Mouse (Mus musculus): ENCODE measurements at regions not wholly inside any gene's neighbourhood (a gene's known extent, or its start where the extent isn't known, plus 50 kb on each side); places are given as distances from the start of the nearest gene placed in this dataset.

DNA sequence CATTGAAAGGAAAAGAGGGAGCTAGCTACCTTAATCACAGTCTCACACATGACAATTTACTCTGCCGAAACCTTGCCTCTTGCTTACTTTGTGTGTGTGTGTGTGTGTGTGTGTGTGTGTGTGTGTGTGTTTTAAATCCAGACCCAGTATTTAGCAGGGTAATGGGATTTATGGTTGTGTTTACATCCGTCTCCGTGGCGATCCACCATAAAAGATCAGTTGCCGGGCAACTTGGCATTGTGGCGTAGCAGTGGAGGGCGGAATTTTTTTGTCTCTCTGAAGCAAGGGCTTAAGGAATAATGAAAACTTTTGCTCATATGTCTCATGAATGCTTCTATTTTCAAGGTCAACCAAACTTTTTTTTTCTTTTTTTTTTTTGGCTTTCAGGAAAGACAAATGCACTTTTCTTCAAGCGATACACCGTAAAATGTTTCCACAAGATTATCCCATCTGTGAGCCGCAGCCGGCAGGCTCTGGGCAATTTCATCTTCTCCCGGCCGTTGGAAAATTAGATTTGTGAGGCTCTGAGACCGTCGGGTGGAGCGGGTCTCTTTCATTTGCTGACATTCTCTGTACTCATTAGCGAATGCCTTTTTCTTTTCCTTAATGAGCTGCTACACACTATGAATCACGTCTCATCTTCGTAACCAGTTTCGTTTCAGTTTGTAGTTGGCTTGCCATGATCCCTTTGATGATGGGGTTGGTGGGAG lies 53.9 kb upstream of the Ptch1 start:
- no peak for DNase-seq (ENCODE audit: low spot score in 2 of 2)

- DNase-seq (ENCODE audit: low spot score in 2 of 2), result no peak
These were observed 54.5 kb upstream of the Ptch1 start for GRCm38 (mm10) chr13:63627894-63628287.

- DNase-seq (ENCODE audit: low spot score in 2 of 2), result no peak
These were observed 58.5 kb upstream of the Ptch1 start for GRCm38 (mm10) chr13:63631771-63632347.

DNA sequence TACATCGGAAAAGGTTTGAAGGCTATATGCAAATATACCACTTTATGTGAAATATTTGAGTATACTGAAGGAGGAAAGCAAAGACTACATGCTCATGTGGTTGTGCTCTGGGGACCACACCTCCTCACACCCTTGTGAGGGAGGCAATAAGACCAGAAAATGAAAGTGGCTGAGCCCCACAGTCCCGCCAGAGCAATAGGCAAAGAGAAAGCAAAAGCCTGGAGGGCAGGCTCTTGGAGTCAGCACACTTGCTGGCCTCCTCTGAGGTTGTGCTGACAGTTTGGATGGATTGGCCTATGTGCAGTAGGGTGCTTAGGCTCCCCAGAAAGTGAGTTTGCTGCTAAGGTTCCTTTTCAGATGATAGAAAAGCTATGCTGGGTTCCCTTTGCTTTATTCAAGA lies 60.9 kb upstream of the Ptch1 start:
- DNase-seq (ENCODE audit: low spot score in 2 of 2), result no peak

DNA sequence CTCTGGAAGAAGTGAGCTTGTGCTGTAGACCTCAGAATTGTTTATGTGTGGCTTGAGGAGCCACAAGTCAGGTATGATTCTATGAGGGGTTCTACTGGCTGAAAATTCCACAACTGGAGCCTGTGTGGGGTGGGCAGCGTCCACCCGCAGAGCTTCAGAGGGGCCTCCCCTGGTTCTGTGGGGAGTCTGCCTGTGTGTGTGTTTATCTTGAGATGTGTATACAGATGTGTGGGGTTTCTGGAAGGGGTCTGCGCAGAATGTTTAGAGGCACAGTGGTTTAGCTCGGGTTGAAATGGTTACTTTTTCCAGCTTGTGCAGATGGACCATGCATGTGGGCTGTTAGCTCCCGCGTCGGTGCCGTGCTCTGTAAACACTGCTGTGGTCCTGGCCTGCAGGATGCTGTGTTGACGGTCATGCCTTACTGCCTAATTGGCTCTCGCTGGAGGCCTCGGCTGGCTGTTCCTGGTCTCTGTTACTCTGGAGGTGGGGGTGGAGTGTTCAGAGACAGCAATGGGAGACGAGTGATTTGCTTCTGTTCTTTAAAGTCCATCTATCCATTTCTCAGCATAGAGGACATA lies 68.3 kb upstream of the Ptch1 start:
- no peak for DNase-seq (ENCODE audit: low spot score in 2 of 2)

DNA sequence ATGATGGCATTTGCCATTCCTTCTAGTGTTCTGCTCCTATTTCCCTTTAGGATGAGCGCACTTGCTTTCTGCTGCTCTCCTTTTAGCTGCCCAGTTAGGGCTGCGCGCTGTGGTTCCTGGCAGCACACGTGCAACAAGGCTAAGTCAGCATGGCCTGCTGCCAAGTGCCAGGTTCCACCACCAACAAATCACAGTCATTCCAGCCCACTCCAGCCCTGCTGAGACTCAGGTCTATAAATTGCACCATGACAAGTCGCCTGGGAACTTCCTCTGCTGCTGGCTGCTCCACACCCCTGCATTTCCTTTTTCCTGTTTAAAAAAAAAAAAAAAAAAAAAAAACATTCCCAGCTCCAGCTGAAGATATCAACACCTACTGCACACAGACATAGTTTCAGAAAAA lies 69.2 kb upstream of the Ptch1 start:
- peak in 1 of 2 experiments; percentile 61 for DNase-seq (ENCODE audit: low spot score in 2 of 2)

DNA sequence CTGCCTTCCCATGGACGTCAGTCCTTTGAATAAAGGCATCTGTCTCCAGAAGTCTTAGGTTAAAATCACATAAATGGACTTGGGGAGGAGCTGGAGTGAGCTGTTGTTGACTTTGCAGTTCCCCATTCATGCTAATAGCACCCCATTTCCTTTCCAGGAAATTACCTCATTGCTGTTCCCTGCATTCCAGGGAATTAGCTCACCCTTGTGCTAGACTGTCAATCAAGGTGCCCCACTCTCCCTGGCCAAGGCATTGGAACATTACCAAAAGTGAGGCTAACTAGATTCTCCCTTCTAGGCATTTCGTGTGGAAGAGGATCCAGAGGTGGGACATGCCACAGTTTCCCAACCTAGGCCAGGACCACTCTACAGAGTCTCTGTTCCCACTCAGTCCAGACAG lies 70.0 kb upstream of the Ptch1 start:
- DNase-seq (ENCODE audit: low spot score in 2 of 2), result no peak

GRCm38 (mm10) chr13:63644308-63644707 lies 70.9 kb upstream of the Ptch1 start:
- DNase-seq (ENCODE audit: low spot score in 2 of 2), result no peak

DNA sequence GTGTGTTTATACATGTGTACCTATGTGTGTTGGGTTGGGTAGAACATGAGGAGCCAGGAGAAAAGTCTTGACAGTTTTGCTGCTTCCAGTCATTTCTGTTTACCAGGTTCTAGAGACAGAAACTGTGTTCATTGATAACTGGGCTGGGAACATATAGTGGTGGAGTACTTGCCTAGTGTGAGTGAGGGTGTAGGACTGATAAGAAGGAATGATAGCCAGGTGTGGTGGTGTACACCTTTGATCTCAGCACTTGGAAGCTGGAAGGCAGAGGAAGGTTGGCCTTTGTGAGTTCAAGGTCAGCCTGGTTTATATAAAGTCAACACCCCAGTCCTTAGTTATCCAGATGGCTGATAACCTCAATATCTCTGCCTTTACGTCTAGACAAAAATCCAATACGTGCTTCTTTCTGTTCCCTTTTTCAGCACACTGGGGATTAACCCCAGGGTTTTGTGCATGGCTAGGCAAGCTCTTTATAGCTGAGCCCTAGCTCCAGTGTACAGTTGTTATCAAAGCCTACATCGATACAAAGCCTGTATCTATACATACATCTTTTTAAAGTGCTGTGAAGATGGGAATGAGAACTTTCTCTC lies 75.8 kb upstream of the Ptch1 start:
- no peak for DNase-seq (ENCODE audit: low spot score in 2 of 2)

- no peak for DNase-seq (ENCODE audit: low spot score in 2 of 2)
These were observed 81.1 kb upstream of the Ptch1 start for GRCm38 (mm10) chr13:63654514-63654913.

DNA sequence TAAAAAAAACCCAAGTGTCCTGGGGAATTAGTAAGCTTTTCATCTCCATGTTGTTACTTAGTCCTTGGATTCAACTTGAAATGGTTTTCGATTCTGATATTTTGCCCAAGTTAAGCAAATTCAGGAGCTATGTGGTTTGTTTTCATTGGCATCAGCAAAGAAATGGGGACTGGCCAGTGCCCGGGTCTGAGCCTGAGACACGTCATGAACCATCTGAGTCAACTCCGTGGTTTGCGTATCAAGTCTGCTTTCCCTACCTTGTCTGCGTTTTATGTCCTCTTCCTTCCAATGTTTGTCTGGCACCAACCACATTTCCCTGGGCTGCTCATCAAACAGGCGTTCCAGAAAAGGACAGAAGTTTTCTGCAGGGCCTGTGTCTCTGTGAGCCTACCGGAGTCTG lies 83.7 kb upstream of the Ptch1 start:
- no peak for DNase-seq (ENCODE audit: low spot score in 2 of 2)

DNA sequence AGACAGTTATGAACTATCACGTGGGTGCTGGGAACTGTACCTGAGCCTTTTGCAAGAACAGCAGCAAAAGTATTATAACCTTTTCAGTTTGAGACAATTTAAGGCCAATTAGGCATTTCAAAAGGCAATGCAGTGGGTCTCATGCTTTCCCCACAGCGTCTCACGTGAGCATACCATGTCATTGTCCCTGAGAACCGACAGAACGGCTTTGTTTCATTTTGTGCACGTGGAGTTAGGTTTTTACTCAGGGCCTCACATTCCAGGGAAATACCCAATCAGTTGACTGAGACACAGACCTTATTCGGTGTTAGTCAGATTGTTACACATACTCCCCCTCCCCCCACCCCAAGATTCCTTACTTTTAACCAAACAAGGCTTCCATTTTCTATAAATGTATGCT lies 86.0 kb upstream of the Ptch1 start:
- no peak for DNase-seq (ENCODE audit: low spot score in 2 of 2)

- DNase-seq (ENCODE audit: low spot score in 2 of 2), result no peak
These were observed 87.0 kb upstream of the Ptch1 start for GRCm38 (mm10) chr13:63660431-63660830.

GRCm38 (mm10) chr13:63668576-63668975 lies 95.2 kb upstream of the Ptch1 start:
- DNase-seq (ENCODE audit: low spot score in 2 of 2), result no peak

DNA sequence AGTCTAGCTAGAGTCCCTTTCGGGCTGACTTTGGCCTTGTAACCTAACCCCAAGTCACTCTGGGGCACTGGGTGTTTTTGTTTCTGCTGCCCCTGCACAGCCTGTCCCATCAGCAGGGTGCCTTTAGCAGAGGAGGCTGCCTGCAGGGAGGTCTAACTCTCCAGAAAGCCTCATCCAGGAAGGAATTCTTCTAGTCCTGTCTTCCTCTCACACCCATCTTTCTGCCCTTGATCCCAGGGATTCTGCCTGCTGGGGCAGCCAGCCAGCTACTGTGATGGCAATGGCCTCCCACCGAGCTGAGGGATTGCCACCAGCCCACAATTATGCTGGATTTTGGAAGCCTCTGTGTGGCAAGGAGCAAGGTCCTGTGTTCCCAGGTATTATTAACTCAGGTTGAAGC lies 95.6 kb upstream of the Ptch1 start:
- no peak for DNase-seq (ENCODE audit: low spot score in 2 of 2)

DNA sequence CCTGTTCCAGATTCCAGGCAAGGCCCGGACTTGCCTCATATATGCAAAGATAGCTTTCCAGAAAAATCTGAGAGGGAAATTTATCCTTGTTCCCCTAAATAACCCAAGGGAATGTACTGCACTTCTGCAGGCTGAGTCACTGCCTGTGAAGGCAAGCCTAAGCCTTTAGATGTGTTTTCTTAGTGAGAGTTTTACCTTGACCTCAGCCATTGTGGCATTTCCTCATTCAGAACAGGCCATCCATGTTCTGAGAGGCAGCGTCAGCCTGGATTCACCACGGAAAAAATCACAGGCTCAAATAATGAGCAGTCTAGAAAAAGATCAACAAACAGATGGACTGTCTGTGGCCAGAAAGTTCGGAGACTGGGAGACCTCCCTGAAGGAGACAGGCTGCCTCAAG lies 99.0 kb upstream of the Ptch1 start:
- no peak for DNase-seq (ENCODE audit: low spot score in 2 of 2)

DNA sequence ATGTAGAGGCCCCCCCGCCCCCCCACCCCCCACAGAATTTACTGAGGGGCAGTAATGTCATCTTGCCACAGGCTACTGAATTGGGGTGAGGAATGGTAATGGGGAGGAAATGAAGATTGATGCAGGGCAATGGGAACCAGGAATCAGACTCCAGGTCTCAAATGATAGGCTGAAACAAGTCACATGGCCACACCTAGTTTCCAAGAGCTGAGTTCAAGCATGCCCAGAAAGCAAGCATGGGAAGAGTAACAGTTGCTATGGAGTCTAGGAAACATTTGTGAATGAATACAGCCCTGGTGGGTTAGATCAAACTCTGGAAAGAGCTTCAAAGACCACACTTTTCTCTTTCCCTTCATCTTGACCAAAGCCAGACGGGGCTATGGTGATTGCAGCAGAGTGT lies 104.3 kb upstream of the Ptch1 start:
- DNase-seq (ENCODE audit: low spot score in 2 of 2), result no peak

GRCm38 (mm10) chr13:63678265-63679260 lies 105.2 kb upstream of the Ptch1 start:
- peak in 1 of 2 experiments; percentile 13 for DNase-seq (ENCODE audit: low spot score in 2 of 2)

GRCm38 (mm10) chr13:63682341-63682740 lies 108.9 kb upstream of the Ptch1 start:
- no peak for DNase-seq (ENCODE audit: low spot score in 2 of 2)

DNA sequence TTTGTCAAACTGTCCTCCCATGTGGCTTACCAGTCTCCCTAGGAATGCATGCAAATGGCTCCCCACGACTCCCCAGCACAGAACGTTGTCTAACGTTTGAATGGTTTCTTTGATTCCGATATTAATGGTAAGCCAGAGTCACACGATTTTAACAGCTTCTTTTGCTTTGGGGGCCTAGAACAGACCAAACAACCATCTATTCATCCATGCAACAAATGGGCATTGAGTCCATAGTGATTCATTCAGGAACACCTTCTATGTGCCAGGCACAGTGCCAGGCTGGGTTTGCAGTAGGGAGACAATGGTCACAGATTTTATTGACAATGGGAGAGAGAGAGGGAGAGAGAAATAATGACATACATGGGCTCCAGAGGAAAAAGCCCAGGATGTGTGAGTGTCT lies 118.6 kb upstream of the Ptch1 start:
- DNase-seq (ENCODE audit: low spot score in 2 of 2), result no peak

DNA sequence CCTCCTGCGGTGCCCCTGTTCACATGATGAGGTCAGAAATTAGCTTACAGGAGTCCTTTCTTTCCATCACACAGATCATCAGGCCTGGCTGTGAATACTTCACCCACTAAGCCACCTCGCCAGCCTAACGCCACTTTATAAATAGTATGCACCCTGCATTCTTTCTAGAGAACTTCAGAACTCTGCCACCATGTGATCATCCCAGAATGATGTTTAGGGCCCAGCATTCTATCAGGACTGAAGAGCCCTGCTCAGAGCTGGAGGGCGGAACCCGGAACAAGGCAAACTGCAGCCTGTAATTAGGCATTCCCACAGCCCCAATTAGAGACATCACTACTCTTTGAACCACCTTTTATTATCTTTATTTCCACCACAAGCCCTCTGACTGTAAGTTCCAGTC lies 120.2 kb upstream of the Ptch1 start:
- DNase-seq (ENCODE audit: low spot score in 2 of 2), result no peak

Measured in gastrocnemius, postnatal 4 days (tissue).